Mouse (Mus musculus): ENCODE measurements around the gene Psmb11. TPM values are rescaled to one million over a fixed set of nuclear protein-coding genes. Genes with fewer than 3 reads are reported as not detected.

Psmb11 gene
- total RNA-seq, 2 experiments from 2014 or later = not detected

GRCm38 (mm10) chr14:54676290-54676689, 55.1 kb downstream of the Psmb11 start:
- no peak for DNase-seq
- intact Hi-C loops (cut with DNase I) = no loop called here

GRCm38 (mm10) chr14:54678657-54679304, 57.5 kb downstream of the Psmb11 start:
- DNase-seq = no peak
- intact Hi-C loops (cut with DNase I) = no loop called here

Small RNA genes lying within 50 kb of the gene (microRNA-seq; reads per million reads assigned to microRNA genes)
- gene Mir686 (ENCODE audit: borderline number of aligned reads in 2 of 2) (0 reads per million in 2 experiments), gene Mir6948 (ENCODE audit: borderline number of aligned reads in 2 of 2) (0 reads per million in 2 experiments)

Other genes starting within 250 kb of the Psmb11 start
- gene Slc7a7, start 203.7 kb upstream of the Psmb11 start, total RNA-seq (2021) = 1 to 10 TPM; 4.1 to 6.1 TPM
- gene Mrpl52, start 194.5 kb upstream of the Psmb11 start, total RNA-seq (2021) = 100 to 1,000 TPM; 118 to 126 TPM
- 10 to 100 TPM; 12.6 to 19.1 TPM for gene Mmp14, start 189.8 kb upstream of the Psmb11 start, total RNA-seq (2021)
- 10 to 100 TPM; 55.5 to 57.6 TPM for gene Lrp10, start 157.3 kb upstream of the Psmb11 start, total RNA-seq (2021)
- gene Rem2, start 145.3 kb upstream of the Psmb11 start, total RNA-seq (2021) = not detected
- 10 to 100 TPM; 30.3 to 37.7 TPM for gene Prmt5, start 103.9 kb upstream of the Psmb11 start, total RNA-seq (2021)
- 1 to 10 TPM; 3.2 to 4.1 TPM for gene Haus4, start 66.8 kb upstream of the Psmb11 start, total RNA-seq (2021)
- 1 to 10 TPM; 6.1 to 6.4 TPM for gene Ajuba, start 43.9 kb upstream of the Psmb11 start, total RNA-seq (2021)
- gene 4931414P19Rik, start 15.4 kb upstream of the Psmb11 start, total RNA-seq (2021) = 1 to 10 TPM; 4.0 to 5.9 TPM
- gene Psmb5, start 3.4 kb upstream of the Psmb11 start, total RNA-seq (2021) = 100 to 1,000 TPM; 185 to 191 TPM
- gene Gm17606, start 19.5 kb downstream of the Psmb11 start, total RNA-seq (2021) = not detected
- under 1 TPM; 0.27 to 0.44 TPM for gene Cdh24, start 19.9 kb downstream of the Psmb11 start, total RNA-seq (2021)
- 10 to 100 TPM; 14.5 to 16.1 TPM for gene 1700123O20Rik, start 64.8 kb downstream of the Psmb11 start, total RNA-seq (2021)
- gene Acin1, start 65.5 kb downstream of the Psmb11 start, total RNA-seq (2021) = 10 to 100 TPM; 72.2 to 80.2 TPM
- not detected for gene Gm29776, start 77.4 kb downstream of the Psmb11 start, total RNA-seq (2021)
- gene Cebpe, start 90.7 kb downstream of the Psmb11 start, total RNA-seq (2021) = not detected
- 1 to 10 TPM; 2.6 to 3.1 TPM for gene Slc7a8, start 160.5 kb downstream of the Psmb11 start, total RNA-seq (2021)
- gene Rnf212b, start 192.7 kb downstream of the Psmb11 start, total RNA-seq (2021) = not detected
- 1 to 10 TPM; 5.2 to 8.8 TPM for gene Homez, start 249.5 kb downstream of the Psmb11 start, total RNA-seq (2021)